Mouse (Mus musculus) CD4-positive naive resting alpha-beta T cell, adult 57 days (primary cell): ENCODE measurements around the gene Slco2b1. TPM values are rescaled to one million over a fixed set of nuclear protein-coding genes. Genes with fewer than 3 reads are reported as not detected.

Experiments used
- total RNA-seq: library from RNA; stranded (reverse); gene quantifications from one replicate; pipeline ENCODE4 v1.2.4, GENCODE M21; 2023

Slco2b1 gene
- total RNA-seq, result 0.56 TPM

GRCm38 (mm10) chr7:99711166-99711565 lies at the start of gene Slco2b1:
Gene Slco2b1, minus strand, starts transcription at chr7:99711340.

GRCm38 (mm10) chr7:99729973-99730372 lies 18.8 kb upstream of the Slco2b1 start, which contains the start of gene Olfr520:
Gene Olfr520, plus strand, starts transcription at chr7:99730273.

GRCm38 (mm10) chr7:99626376-99627270 lies 84.5 kb downstream of the Slco2b1 start, which contains the start of gene Tpbgl:
Gene Tpbgl, minus strand, starts transcription at chr7:99627103.

Other genes starting within 250 kb of the Slco2b1 start
- gene Klhl35, start 245.3 kb downstream of the Slco2b1 start, total RNA-seq, result 0.68 TPM
- gene Rps3, start 227.6 kb downstream of the Slco2b1 start, total RNA-seq, result 1,620 TPM
- 90.6 TPM for gene Arrb1, start 175.9 kb downstream of the Slco2b1 start, total RNA-seq
- 3.8 TPM for gene Tpbgl, start 84.2 kb downstream of the Slco2b1 start, total RNA-seq
- gene Olfr520, start 18.9 kb upstream of the Slco2b1 start, total RNA-seq, result not detected
- not detected for gene Olfr521, start 52.2 kb upstream of the Slco2b1 start, total RNA-seq
- gene Neu3, start 117.1 kb upstream of the Slco2b1 start, total RNA-seq, result 5.4 TPM
- not detected for gene Xrra1, start 147.8 kb upstream of the Slco2b1 start, total RNA-seq
- 116 TPM for gene Spcs2, start 152.1 kb upstream of the Slco2b1 start, total RNA-seq